Mouse (Mus musculus) E14TG2a.4 (cell line): ENCODE data around the gene Mars.

Source experiments
- CTCF ChIP-seq: conservative IDR thresholded peaks from 2 replicates; pipeline ENCODE4 v1.5.1; 2014; ENCODE audit warnings: low read length
- NANOG ChIP-seq: IDR thresholded peaks from 2 replicates; pipeline ENCODE4 v1.6.1; 2014; ENCODE audit warnings: borderline replicate concordance, low read length, mixed read lengths
- POU5F1 ChIP-seq: IDR thresholded peaks from 2 replicates; pipeline ENCODE4 v1.6.1; 2014; ENCODE audit warnings: low read length, borderline replicate concordance

DNA sequence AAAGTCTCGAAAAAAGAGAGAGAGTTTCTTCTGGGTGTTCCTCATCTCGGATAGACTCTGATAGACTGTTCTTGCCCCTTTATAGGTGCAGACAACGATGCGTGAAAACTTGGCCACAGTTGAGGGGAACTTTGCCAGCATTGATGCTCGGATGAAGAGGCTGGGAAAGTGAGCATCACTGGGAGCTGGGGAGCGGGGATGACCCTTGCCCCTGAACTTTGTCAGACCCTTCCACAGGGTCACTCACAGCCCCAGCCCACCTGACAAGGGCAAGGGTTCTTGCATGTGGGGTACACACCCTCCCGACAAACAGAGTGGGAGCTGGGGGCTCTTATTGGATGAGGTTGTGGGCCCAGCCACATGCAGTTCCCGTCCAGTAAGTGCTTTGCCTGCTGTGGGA, 30.3 kb downstream of the Mars start:
- no peak for TF ChIP-seq CTCF
- TF ChIP-seq POU5F1: no peak
- TF ChIP-seq NANOG: no peak
